Mouse (Mus musculus): ENCODE data around the gene Mypn.

The Mypn gene

GRCm38 (mm10) chr10:63169503-63169902 is 34.2 kb downstream of the Mypn start:
- POLR2A ChIA-PET, result interaction anchor here in 3 of 4 experiments (0.9 to 2.6 kb wide), 10 partner anchors 9 to 213 kb away, joined by 3 to 7 read pairs (median 4); no protein-coding TSS in a partner anchor
- CTCF ChIA-PET, result interaction anchor here in 2 of 4 experiments (0.6 to 1.5 kb wide), 6 partner anchors 22 to 242 kb away, joined by 3 to 5 read pairs (median 3); no protein-coding TSS in a partner anchor

DNA sequence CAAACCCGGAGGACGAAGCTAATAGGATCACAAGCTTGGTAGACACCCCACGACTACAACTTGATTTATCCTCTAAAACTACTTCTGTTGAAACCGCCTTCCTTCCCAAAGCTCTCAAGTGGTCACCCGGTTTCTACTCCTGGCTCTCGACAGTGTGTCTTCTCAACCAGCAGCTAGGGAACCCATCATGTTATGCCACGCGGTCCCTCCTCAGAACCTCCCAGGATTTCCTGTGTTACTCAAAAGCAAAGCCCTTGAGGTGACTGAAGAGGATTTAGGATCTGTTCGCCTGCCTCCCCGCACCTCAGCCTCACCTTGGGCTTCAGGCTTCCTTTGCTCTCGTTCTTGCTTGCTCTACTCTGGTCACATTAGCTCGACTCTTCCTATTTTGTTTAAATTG is 35.6 kb downstream of the Mypn start:
- CTCF ChIA-PET, result interaction anchor here in 1 of 4 experiments (0.5 kb wide), 1 partner anchor 111 kb away, joined by 3 read pairs; no protein-coding TSS in a partner anchor
- POLR2A ChIA-PET, result interaction anchor here in 3 of 4 experiments (0.8 to 2.6 kb wide), 8 partner anchors 11 to 76 kb away, joined by 3 to 7 read pairs (median 4); no protein-coding TSS in a partner anchor

DNA sequence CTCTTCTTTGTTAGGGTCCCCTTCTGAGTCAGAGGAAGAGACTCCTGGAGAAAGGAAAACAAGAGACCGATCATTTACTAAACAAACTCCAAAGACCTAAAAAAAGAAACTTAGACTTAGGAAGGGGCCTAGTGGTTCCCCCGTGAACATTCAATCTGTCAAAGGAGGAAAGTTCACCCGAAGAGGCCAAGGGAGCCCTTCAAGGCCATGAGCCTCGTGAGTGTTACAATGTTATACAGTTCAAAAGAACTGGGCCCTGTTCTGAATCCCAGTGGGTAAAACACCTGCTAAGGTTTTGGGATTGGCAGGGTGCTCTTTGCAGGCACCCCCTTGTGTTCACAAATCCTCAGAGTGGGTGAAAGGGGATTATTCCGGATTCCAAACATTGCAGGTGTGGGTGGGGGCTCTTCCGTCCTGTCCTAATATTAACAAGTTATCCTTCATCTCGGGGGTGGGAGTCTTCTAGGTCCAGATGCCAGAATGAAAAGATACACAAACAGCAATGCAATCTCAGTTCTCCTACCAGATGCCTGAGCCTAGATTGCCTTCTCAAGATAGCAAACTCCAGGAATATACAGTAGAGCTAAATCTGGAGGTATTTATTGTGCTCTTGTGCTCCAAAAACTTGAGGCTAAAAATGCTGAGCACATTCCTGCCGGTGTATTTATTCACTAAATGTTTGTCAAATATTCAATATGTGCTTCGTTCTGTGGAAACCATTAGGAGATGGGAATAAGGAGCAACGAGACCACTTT is 36.3 kb downstream of the Mypn start:
- ChIA-PET POLR2A (interaction anchor here in 1 of 4 experiments (1.0 to 2.2 kb wide), 3 partner anchors 9 to 25 kb away, joined by 4 to 7 read pairs (median 5); no protein-coding TSS in a partner anchor), CTCF (no interaction called here)

DNA sequence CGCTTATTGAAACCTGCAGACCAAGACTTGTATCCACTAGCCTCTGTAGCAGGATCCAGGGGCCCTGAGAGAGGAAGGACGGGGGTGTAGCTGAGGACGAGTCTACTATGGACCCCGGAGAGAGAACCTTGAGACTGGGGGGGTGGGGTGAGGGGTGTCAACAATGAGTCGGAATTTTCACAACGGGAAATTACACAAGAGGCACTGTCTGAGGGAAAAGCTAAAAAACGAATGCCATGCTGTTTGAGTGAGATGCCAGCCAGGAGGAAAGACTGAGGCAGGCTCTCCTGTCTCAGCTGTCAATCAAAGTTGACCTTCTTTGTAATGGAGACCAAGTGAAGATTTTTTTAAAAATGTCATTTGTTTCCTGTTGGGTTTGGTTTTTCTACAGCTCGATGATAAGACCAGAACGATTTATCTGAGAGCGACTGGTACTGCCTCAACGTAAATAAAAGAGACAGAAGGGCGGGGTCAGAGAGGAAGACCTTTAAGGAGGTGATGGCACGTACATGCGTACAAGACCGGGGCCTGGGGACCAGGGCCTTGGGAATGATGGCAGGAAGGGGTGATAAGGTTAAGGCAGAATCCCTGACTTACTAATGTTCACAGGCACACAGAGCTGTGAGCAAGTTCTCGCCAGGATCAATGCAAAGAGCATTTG is 37.9 kb downstream of the Mypn start:
- ChIA-PET CTCF (interaction anchor here (0.6 to 1.2 kb wide), 8 partner anchors 8 to 178 kb away, joined by 3 to 5 read pairs (median 3); no protein-coding TSS in a partner anchor), POLR2A (interaction anchor here in 3 of 4 experiments (0.6 to 2.2 kb wide), 20 partner anchors 8 to 602 kb away, joined by 3 to 9 read pairs (median 3); no protein-coding TSS in a partner anchor)

DNA sequence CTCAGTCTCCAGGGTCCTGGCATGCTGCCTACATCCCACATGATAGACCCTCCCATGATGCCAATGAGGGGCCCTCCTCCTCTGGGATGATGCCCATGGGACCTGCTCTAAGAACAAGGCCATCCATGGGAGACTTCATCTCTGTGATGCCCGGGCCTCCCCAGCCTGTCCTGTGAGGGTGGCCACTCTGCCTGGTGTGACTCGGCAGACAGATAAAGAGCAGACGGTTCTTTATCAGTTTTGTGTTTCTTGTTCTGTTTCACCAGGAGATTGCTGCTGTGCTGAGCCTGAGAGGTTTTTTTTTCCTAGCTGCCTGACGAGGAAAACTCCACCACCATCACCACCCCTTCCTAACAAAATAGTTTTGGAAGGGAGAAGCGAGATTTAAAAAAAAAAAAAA is 42.5 kb downstream of the Mypn start:
- CTCF ChIA-PET, result interaction anchor here in 2 of 4 experiments (0.6 to 1.1 kb wide), 2 partner anchors 80 to 82 kb away, joined by 3 to 7 read pairs; partner anchors contain the start of gene Herc4 (in 1 of the 2)
- POLR2A ChIA-PET, result interaction anchor here in 3 of 4 experiments (0.6 to 1.7 kb wide), 9 partner anchors 13 to 262 kb away, joined by 3 to 6 read pairs (median 4); partner anchors contain the start of gene Herc4 (in 1 of the 3)

DNA sequence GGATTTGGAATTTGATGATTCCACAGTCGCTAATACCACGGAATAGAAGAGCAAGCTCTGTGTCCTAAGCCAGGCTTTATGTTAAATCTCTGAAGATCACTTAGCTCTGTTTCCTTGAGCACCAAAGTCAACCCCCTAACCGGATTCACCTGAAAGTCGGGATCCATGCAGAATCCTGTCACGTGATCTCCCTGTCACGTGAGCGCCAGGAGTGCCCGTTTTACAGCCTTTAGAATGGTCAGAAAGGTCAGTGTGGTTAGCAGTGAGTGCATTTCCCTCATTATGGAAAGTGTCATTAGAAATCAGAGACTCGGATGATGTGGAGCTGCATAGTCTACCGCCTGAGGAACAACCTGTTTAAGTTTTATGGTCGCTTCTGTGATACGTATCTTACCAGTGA is 43.1 kb downstream of the Mypn start:
- POLR2A ChIA-PET, result interaction anchor here in 3 of 4 experiments (0.5 to 1.7 kb wide), 14 partner anchors 8 to 272 kb away, joined by 3 to 6 read pairs (median 4); partner anchors contain the start of gene Herc4 (in 1 of the 3)

DNA sequence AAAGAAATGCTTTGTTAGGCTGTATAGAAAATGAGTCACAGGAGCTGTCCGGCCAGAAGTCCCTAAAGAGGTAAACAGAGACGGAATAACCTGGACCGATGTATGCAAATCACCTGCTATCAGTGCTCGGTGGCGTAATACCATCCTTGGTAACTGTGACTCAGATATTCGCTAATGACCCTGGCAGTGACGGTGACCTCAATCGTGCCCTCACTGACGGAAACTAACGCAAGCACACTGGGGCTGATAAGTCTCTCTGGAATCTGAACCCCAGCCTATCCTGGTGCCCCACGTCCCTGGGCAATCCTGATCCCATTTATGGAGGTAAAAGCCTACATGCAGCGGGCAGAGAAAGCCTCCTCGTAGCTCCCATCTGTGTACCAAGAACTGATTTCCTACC is 45.6 kb downstream of the Mypn start:
- ChIA-PET CTCF (interaction anchor here in 2 of 4 experiments (0.5 to 2.9 kb wide), 5 partner anchors 7 to 224 kb away, joined by 3 to 8 read pairs (median 4); partner anchors contain the start of gene Dnajc12 (in 1 of the 2)), POLR2A (interaction anchor here in 2 of 4 experiments (0.7 to 2.0 kb wide), 3 partner anchors 9 to 43 kb away, joined by 3 to 4 read pairs (median 4); no protein-coding TSS in a partner anchor)

More for the DNA sequence above, 43.1 kb downstream of the Mypn start:
- CTCF ChIA-PET, result no interaction called here

DNA sequence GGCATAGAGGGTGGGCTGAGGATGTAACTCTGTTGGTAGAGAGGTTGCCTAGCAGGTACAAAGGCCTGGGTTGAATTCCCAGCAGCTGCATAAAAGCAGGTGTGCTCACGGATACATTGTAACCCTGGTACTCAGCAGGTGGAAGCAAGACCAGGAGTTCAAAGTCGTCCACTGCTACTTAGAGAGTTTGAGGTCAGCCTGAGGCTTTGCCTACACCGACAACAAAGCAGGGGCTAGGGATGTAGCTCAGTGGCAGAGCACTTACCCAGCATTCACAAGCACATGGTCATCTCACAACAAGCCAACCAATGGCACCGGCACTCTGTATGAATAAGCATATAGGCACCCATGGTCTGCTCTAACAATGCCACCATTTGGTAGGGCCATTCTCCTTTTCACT is 46.3 kb downstream of the Mypn start:
- POLR2A ChIA-PET, result interaction anchor here in 2 of 4 experiments (0.6 to 2.0 kb wide), 3 partner anchors 9 to 111 kb away, joined by 3 to 4 read pairs (median 3); no protein-coding TSS in a partner anchor
- CTCF ChIA-PET, result interaction anchor here in 1 of 4 experiments (0.5 to 2.9 kb wide), 3 partner anchors 34 to 225 kb away, joined by 4 to 8 read pairs (median 5); partner anchors contain the start of gene Dnajc12

- ChIA-PET CTCF (interaction anchor here in 3 of 4 experiments (0.5 to 2.9 kb wide), 7 partner anchors 9 to 226 kb away, joined by 3 to 8 read pairs (median 3); partner anchors contain the start of gene Dnajc12 (in 1 of the 3)), POLR2A (interaction anchor here in 3 of 4 experiments (0.6 to 2.0 kb wide), 11 partner anchors 8 to 226 kb away, joined by 3 to 7 read pairs (median 3); partner anchors contain the start of genes Dnajc12 (in 1 of the 3), Herc4 (in 1 of the 3), Hnrnph3 (in 1 of the 3) and Pbld2 (in 1 of the 3))
Observed at GRCm38 (mm10) chr10:63156919-63157318, 46.8 kb downstream of the Mypn start.

DNA sequence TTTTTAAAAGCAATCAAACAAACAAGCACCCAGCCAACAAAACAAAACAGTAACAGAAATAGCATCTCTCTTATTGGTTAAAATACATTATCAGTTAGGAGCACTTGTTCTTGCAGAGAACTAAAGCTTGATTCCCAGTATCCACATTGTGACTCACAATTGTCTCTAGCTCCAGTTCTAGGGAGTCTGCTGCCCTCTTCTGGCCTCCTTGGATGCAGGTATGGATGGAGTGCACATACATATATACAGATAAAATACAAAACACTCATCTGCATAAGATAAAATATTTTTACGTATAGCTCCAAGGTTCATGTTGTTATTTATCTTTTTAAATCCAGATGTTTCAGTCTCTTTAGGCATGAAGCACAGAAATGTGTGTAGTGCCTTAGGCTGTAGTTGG is 47.4 kb downstream of the Mypn start:
- CTCF ChIA-PET, result interaction anchor here (0.5 to 2.9 kb wide), 11 partner anchors 10 to 230 kb away, joined by 3 to 8 read pairs (median 3); partner anchors contain the start of gene Dnajc12 (in 1 of the 4)

GRCm38 (mm10) chr10:63155668-63156350 is 47.9 kb downstream of the Mypn start:
- CTCF ChIA-PET, result interaction anchor here (0.6 to 2.9 kb wide), 7 partner anchors 10 to 231 kb away, joined by 3 to 8 read pairs (median 3); partner anchors contain the start of gene Dnajc12 (in 1 of the 4)

More for the DNA sequence above, 47.4 kb downstream of the Mypn start:
- POLR2A ChIA-PET, result interaction anchor here in 3 of 4 experiments (0.6 to 2.0 kb wide), 10 partner anchors 8 to 226 kb away, joined by 3 to 7 read pairs (median 3); partner anchors contain the start of genes Dnajc12 (in 1 of the 3), Herc4 (in 1 of the 3), Hnrnph3 (in 1 of the 3) and Pbld2 (in 1 of the 3)

DNA sequence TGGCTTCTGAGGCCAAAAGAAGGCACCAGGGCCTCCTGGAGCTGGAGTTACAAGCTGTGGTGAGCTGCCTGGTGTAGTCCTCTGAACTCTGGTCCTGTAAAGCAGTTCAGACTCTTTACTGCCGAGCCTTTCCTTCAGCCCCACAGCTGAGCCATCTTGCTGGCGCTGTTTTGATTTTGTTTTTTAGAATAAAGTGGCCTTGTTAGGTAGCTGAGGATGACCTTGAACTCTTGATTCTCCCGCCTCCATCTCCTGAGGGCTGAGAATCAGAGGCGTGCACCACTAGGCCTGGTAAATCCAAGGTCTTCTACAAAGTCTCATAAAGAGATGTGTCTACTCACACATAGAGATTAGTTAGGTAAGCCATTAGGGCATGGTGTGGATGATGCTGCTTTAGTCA is 49.0 kb downstream of the Mypn start:
- CTCF ChIA-PET, result interaction anchor here in 1 of 4 experiments (1.2 to 1.3 kb wide), 2 partner anchors 90 to 155 kb away, joined by 3 read pairs; no protein-coding TSS in a partner anchor
- POLR2A ChIA-PET, result interaction anchor here in 2 of 4 experiments (0.7 to 2.0 kb wide), 4 partner anchors 10 to 183 kb away, joined by 3 to 7 read pairs (median 3); partner anchors contain the start of gene Herc4 (in 1 of the 2)

More at GRCm38 (mm10) chr10:63155668-63156350, 47.9 kb downstream of the Mypn start:
- POLR2A ChIA-PET, result interaction anchor here in 3 of 4 experiments (0.6 to 2.0 kb wide), 9 partner anchors 9 to 227 kb away, joined by 3 to 7 read pairs (median 3); partner anchors contain the start of genes Dnajc12 (in 1 of the 3), Herc4 (in 1 of the 3), Hnrnph3 (in 1 of the 3) and Pbld2 (in 1 of the 3)

- ChIA-PET CTCF (interaction anchor here in 2 of 4 experiments (1.2 to 1.3 kb wide), 4 partner anchors 12 to 156 kb away, joined by 3 read pairs; no protein-coding TSS in a partner anchor), POLR2A (interaction anchor here in 1 of 4 experiments (0.9 to 1.0 kb wide), 2 partner anchors 11 to 81 kb away, joined by 3 read pairs; no protein-coding TSS in a partner anchor)
Observed at GRCm38 (mm10) chr10:63154226-63154625, 49.5 kb downstream of the Mypn start.

- CTCF ChIA-PET, result interaction anchor here in 2 of 4 experiments (1.1 to 1.3 kb wide), 4 partner anchors 11 to 155 kb away, joined by 3 to 4 read pairs (median 3); no protein-coding TSS in a partner anchor
- POLR2A ChIA-PET, result interaction anchor here in 1 of 4 experiments (0.5 to 1.0 kb wide), 2 partner anchors 82 to 781 kb away, joined by 3 read pairs; no protein-coding TSS in a partner anchor
Observed at GRCm38 (mm10) chr10:63153563-63153962, 50.2 kb downstream of the Mypn start.

DNA sequence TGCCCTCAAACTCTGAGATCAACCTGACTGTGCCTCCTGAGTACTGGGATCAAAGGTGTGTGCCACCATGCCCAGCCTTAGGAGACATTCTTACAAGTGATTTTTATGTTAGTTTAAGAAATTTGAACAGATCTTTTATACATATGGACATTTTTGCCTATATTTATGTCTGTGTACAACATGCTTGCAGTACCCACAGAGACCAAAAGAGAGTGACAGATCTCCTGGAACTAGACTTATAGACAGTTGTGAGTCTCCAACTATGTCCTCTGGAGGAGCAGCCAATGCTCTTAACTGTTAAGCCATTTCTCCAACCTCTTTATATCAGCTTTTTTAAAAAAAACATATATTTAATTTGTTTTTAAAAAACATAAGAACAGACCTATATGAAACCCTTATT is 51.4 kb downstream of the Mypn start:
- POLR2A ChIA-PET, result interaction anchor here in 1 of 4 experiments (0.9 to 1.1 kb wide), 2 partner anchors 41 to 224 kb away, joined by 3 read pairs; no protein-coding TSS in a partner anchor
- CTCF ChIA-PET, result interaction anchor here in 1 of 4 experiments (1.1 kb wide), 1 partner anchor 156 kb away, joined by 4 read pairs; no protein-coding TSS in a partner anchor

GRCm38 (mm10) chr10:63142660-63143059 is 61.1 kb downstream of the Mypn start:
- CTCF ChIA-PET, result interaction anchor here in 2 of 4 experiments (0.7 to 2.0 kb wide), 5 partner anchors 11 to 280 kb away, joined by 3 to 11 read pairs (median 4); partner anchors contain the start of gene Dnajc12 (in 1 of the 2)
- POLR2A ChIA-PET, result interaction anchor here in 3 of 4 experiments (0.5 to 1.8 kb wide), 19 partner anchors 12 to 244 kb away, joined by 3 to 6 read pairs (median 4); partner anchors contain the start of genes Atoh7 (in 1 of the 3), Dnajc12 (in 1 of the 3), Herc4 (in 1 of the 3) and Hnrnph3 (in 1 of the 3)
